Mouse (Mus musculus): ENCODE results near the gene Gpr176. TPM values are rescaled to one million over a fixed set of nuclear protein-coding genes. Genes with fewer than 3 reads are reported as not detected.
"Not testable (repeated sequence)": the region's sequence is repeated elsewhere in the genome, so short reads cannot be mapped to it uniquely, and the experiment has no call there.

The Gpr176 gene
- polyA plus RNA-seq, 1 experiment, result 2.4 TPM

GRCm38 (mm10) chr2:118306522-118306895 lies 66.7 kb downstream of the Gpr176 start:
- TF ChIP-seq CTCF (IDR thresholded peaks at IDR 0.05; ENCODE audit: low read depth, low read length), result no peak
- no peak for TF ChIP-seq POLR2A (IDR thresholded peaks at IDR 0.05; ENCODE audit: borderline replicate concordance, low read depth, low read length)
- H3K4me1 ChIP-seq (ENCODE audit: control insufficient read depth, insufficient read depth, low read length), result peaks cover 31% of the 10 kb centered on the region
- no peak overlapping the region for H3K4me3 ChIP-seq (ENCODE audit: insufficient read depth, low read length)
- peak overlapping the region; percentile 47 for H3K27ac ChIP-seq (ENCODE audit: insufficient read depth, low read depth, low read length)

GRCm38 (mm10) chr2:118305827-118306521 lies 67.2 kb downstream of the Gpr176 start:
- H3K4me3 ChIP-seq (ENCODE audit: insufficient read depth, low read length), result no peak overlapping the region
- TF ChIP-seq CTCF (IDR thresholded peaks at IDR 0.05; ENCODE audit: low read depth, low read length), result no peak
- no peak for TF ChIP-seq POLR2A (IDR thresholded peaks at IDR 0.05; ENCODE audit: borderline replicate concordance, low read depth, low read length)
- H3K4me1 ChIP-seq (ENCODE audit: control insufficient read depth, insufficient read depth, low read length), result peaks cover 34% of the 10 kb centered on the region
- peak overlapping the region; percentile 47 for H3K27ac ChIP-seq (ENCODE audit: insufficient read depth, low read depth, low read length)

GRCm38 (mm10) chr2:118303456-118303855 lies 69.8 kb downstream of the Gpr176 start:
- Histone ChIP-seq H3K4me3 (ENCODE audit: insufficient read depth, low read length) (no peak overlapping the region), H3K27ac (ENCODE audit: insufficient read depth, low read depth, low read length) (peak overlapping the region; percentile 47), H3K4me1 (ENCODE audit: control insufficient read depth, insufficient read depth, low read length) (peaks cover 39% of the 10 kb centered on the region)
- TF ChIP-seq CTCF (IDR thresholded peaks at IDR 0.05; ENCODE audit: low read depth, low read length) (no peak), POLR2A (IDR thresholded peaks at IDR 0.05; ENCODE audit: borderline replicate concordance, low read depth, low read length) (no peak)

GRCm38 (mm10) chr2:118301656-118302055 lies 71.6 kb downstream of the Gpr176 start:
- Histone ChIP-seq H3K4me3 (ENCODE audit: insufficient read depth, low read length) (no peak overlapping the region), H3K27ac (ENCODE audit: insufficient read depth, low read depth, low read length) (no peak overlapping the region), H3K4me1 (ENCODE audit: control insufficient read depth, insufficient read depth, low read length) (peaks cover 38% of the 10 kb centered on the region)
- no peak for TF ChIP-seq POLR2A (IDR thresholded peaks at IDR 0.05; ENCODE audit: borderline replicate concordance, low read depth, low read length)
- no peak for TF ChIP-seq CTCF (IDR thresholded peaks at IDR 0.05; ENCODE audit: low read depth, low read length)

- H3K4me1 ChIP-seq (ENCODE audit: control insufficient read depth, insufficient read depth, low read length), result peaks cover 40% of the 10 kb centered on the region
- TF ChIP-seq POLR2A (IDR thresholded peaks at IDR 0.05; ENCODE audit: borderline replicate concordance, low read depth, low read length), result no peak
- no peak for TF ChIP-seq CTCF (IDR thresholded peaks at IDR 0.05; ENCODE audit: low read depth, low read length)
Measured at GRCm38 (mm10) chr2:118301041-118301545, 72.1 kb downstream of the Gpr176 start.

GRCm38 (mm10) chr2:118299981-118300380 lies 73.2 kb downstream of the Gpr176 start:
- Histone ChIP-seq H3K4me3 (ENCODE audit: insufficient read depth, low read length) (no peak overlapping the region), H3K4me1 (ENCODE audit: control insufficient read depth, insufficient read depth, low read length) (peaks cover 46% of the 10 kb centered on the region), H3K27ac (ENCODE audit: insufficient read depth, low read depth, low read length) (no peak overlapping the region)
- TF ChIP-seq CTCF (IDR thresholded peaks at IDR 0.05; ENCODE audit: low read depth, low read length) (no peak), POLR2A (IDR thresholded peaks at IDR 0.05; ENCODE audit: borderline replicate concordance, low read depth, low read length) (no peak)

More at GRCm38 (mm10) chr2:118301041-118301545, 72.1 kb downstream of the Gpr176 start:
- no peak overlapping the region for H3K4me3 ChIP-seq (ENCODE audit: insufficient read depth, low read length)
- no peak overlapping the region for H3K27ac ChIP-seq (ENCODE audit: insufficient read depth, low read depth, low read length)

GRCm38 (mm10) chr2:118298601-118299000 lies 74.6 kb downstream of the Gpr176 start:
- Histone ChIP-seq H3K27ac (ENCODE audit: insufficient read depth, low read depth, low read length) (peak overlapping the region; percentile 99), H3K4me1 (ENCODE audit: control insufficient read depth, insufficient read depth, low read length) (peaks cover 53% of the 10 kb centered on the region), H3K4me3 (ENCODE audit: insufficient read depth, low read length) (no peak overlapping the region)
- TF ChIP-seq POLR2A (IDR thresholded peaks at IDR 0.05; ENCODE audit: borderline replicate concordance, low read depth, low read length) (no peak), CTCF (IDR thresholded peaks at IDR 0.05; ENCODE audit: low read depth, low read length) (no peak)

GRCm38 (mm10) chr2:118297966-118298365 lies 75.3 kb downstream of the Gpr176 start:
- no peak overlapping the region for H3K4me3 ChIP-seq (ENCODE audit: insufficient read depth, low read length)
- H3K27ac ChIP-seq (ENCODE audit: insufficient read depth, low read depth, low read length), result peak overlapping the region; percentile 99
- H3K4me1 ChIP-seq (ENCODE audit: control insufficient read depth, insufficient read depth, low read length), result peaks cover 51% of the 10 kb centered on the region
- TF ChIP-seq CTCF (IDR thresholded peaks at IDR 0.05; ENCODE audit: low read depth, low read length) (no peak), POLR2A (IDR thresholded peaks at IDR 0.05; ENCODE audit: borderline replicate concordance, low read depth, low read length) (no peak)

- peaks cover 46% of the 10 kb centered on the region for H3K4me1 ChIP-seq (ENCODE audit: control insufficient read depth, insufficient read depth, low read length)
- TF ChIP-seq POLR2A (IDR thresholded peaks at IDR 0.05; ENCODE audit: borderline replicate concordance, low read depth, low read length) (no peak), CTCF (IDR thresholded peaks at IDR 0.05; ENCODE audit: low read depth, low read length) (no peak)
- H3K4me3 ChIP-seq (ENCODE audit: insufficient read depth, low read length), result peak overlapping the region; percentile 53
- H3K27ac ChIP-seq (ENCODE audit: insufficient read depth, low read depth, low read length), result peak overlapping the region; percentile 99
Measured at GRCm38 (mm10) chr2:118295505-118295904, 77.7 kb downstream of the Gpr176 start.

- no peak overlapping the region for H3K4me3 ChIP-seq (ENCODE audit: insufficient read depth, low read length)
- H3K27ac ChIP-seq (ENCODE audit: insufficient read depth, low read depth, low read length), result no peak overlapping the region
- TF ChIP-seq CTCF (IDR thresholded peaks at IDR 0.05; ENCODE audit: low read depth, low read length) (no peak), POLR2A (IDR thresholded peaks at IDR 0.05; ENCODE audit: borderline replicate concordance, low read depth, low read length) (no peak)
- peaks cover 38% of the 10 kb centered on the region for H3K4me1 ChIP-seq (ENCODE audit: control insufficient read depth, insufficient read depth, low read length)
Measured at GRCm38 (mm10) chr2:118293583-118293982, 79.6 kb downstream of the Gpr176 start.

GRCm38 (mm10) chr2:118289066-118289460 lies 84.2 kb downstream of the Gpr176 start:
- H3K4me3 ChIP-seq (ENCODE audit: insufficient read depth, low read length), result not testable (repeated sequence)
- peaks cover 17% of the 10 kb centered on the region for H3K4me1 ChIP-seq (ENCODE audit: control insufficient read depth, insufficient read depth, low read length)
- 0 out of 2 replicates have a peak overlapping the region, but pooled peaks have one; percentile 23 for H3K27ac ChIP-seq (ENCODE audit: insufficient read depth, low read depth, low read length)
